Mouse (Mus musculus) right cerebral cortex, postnatal 4 days (tissue): ENCODE data around the gene Fasl.

Source experiments
- DNase-seq: peaks from one replicate; pipeline ENCODE4 v3.0.0-alpha.2; 2022

Gene Fasl

GRCm38 (mm10) chr1:161788339-161788738 lies at the start of gene Fasl:
TSS of gene Fasl (minus strand) at chr1:161788495.
- no peak for DNase-seq

GRCm38 (mm10) chr1:161826677-161827076 lies 38.4 kb upstream of the Fasl start:
- no peak for DNase-seq

DNA sequence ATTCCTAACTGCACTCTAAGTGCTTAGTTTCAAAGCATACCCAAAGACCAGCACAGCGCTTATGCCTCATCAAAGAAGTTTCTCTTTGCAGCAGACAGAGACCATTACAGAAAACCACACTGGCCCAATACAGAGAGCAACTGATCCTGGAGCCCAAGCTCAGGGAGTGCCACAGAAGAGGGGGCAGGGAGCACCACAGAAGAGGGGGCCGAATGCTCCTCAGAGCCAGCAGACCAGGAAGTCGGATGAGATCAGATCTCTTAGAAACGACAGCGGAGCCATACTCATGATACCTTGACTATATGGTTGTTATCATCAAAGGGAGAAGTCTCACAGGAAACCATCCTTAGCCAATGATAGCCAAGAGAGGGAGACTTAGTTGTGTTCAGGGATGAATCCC lies 21.1 kb upstream of the Fasl start:
- no peak for DNase-seq

- no peak for DNase-seq
These were observed 20.7 kb upstream of the Fasl start for GRCm38 (mm10) chr1:161808980-161809379.

- DNase-seq: no peak
These were observed 16.3 kb upstream of the Fasl start for GRCm38 (mm10) chr1:161804541-161804971.

- DNase-seq: no peak
These were observed 13.0 kb upstream of the Fasl start for GRCm38 (mm10) chr1:161801321-161801720.

- DNase-seq: no peak
These were observed 12.0 kb upstream of the Fasl start for GRCm38 (mm10) chr1:161800256-161800655.

DNA sequence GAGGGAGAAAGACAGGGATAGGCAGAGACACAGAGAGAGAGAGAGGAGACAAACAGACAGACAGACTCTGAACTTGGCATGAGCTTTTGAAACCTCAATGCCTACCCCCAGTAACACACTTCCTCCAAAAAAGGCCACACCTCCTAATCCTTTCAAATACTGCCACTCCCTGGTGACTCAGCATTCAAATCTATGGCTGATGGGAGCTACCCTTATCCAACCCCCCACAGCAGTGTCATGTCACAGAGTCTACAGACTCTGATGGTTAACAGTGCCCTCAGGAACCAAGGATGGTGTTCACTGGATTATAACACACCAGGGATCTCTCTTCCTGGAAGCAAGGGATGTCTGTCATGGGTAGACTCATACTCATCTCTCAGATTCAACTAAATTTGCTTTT lies 11.5 kb upstream of the Fasl start:
- DNase-seq: no peak

DNA sequence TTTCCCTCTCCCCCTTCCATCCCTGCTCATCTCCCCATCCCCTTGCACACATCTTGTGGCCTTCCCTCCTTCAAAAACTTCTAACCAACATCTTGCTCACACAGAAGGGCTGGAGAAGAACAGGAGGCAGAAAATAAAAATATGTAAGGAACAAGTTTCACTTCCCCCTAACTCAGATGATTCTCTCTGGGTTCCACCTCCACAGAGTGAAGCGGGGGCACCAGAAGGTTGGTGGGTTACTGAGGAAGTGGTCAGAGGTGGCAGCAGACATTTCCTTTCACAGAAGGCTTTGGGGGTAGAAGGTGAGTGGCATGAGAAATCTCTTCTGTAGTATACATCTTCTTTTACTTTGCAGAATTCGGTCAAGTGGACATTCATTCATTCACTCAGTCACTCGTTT lies 10.6 kb upstream of the Fasl start:
- DNase-seq: no peak

DNA sequence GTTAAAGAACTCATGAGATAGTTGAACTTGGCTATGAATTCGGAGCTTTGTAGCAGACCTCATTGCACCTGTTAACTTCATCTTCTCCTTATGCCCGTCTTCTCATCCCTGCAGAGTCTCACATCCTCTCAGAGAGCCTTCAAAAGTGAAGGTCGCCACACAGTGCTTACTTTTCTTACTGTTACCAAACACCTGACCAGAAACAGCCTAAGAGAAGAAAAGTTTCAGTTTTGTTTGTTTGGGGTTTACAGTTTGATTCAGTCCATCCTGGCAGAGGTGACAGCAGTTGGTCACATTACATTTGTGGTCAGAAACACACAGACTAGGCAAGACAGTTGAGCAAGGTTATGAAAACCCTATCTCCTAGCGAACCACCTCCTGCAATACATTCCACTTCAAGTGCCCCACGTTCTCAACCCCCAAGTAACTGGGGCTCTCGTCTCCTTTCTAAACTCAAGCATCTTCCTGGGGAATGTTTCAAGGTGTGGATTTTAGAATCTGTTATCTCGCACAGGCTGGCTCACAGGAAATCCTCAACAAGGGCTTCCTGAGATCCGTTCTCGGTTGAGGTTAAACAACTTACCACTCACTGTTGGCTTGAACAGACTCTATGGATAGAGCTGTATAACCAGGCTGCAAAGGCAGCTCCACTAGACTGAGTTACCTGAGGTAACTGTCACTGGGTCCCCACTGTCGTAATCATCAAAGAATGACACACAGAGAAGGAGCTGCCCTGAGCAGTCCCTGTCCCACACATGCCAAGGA lies 6.3 kb upstream of the Fasl start:
- no peak for DNase-seq

GRCm38 (mm10) chr1:161793321-161793720 lies 5.0 kb upstream of the Fasl start:
- DNase-seq: no peak

DNA sequence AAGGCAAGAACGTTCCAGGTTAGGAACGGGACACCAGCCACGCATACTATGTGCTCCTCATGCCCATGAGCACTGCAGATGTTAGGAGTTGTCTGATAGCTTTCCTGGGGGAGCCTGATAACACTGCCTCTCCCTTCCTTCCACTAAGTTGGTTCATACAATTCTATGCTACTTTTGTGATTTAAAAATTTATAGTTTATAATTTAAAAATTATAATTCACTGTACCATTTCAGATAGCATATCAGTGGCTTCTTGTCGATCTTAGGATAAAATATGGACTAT lies 4.3 kb upstream of the Fasl start:
- no peak for DNase-seq

- DNase-seq: no peak
These were observed 3.8 kb upstream of the Fasl start for GRCm38 (mm10) chr1:161791854-161792686.

- no peak for DNase-seq
These were observed 5.6 kb downstream of the Fasl start for GRCm38 (mm10) chr1:161782725-161783124.

- no peak for DNase-seq
These were observed 6.7 kb downstream of the Fasl start for GRCm38 (mm10) chr1:161781594-161781993.

- DNase-seq: no peak
These were observed 9.2 kb downstream of the Fasl start for GRCm38 (mm10) chr1:161779057-161779456.

DNA sequence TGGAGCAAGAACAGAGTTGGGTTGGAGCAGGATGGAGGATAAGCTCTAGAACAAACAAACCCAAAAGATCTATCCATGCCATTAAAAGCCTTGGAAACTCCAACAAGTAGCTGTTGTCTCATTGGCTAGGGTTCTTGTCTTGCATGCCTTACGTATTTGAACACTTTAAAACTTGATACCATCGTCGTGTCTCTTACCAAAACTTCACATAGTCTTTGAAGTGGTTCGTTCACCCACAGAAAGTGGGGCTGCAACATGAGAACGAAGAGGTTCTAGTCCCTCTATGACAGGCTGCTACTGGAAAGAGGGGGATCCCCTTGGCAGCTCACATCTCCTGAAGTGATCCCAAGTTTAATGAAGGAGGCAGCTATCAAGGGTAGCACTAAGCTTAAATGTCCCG lies 13.1 kb downstream of the Fasl start:
- DNase-seq: no peak

- no peak for DNase-seq
These were observed 17.0 kb downstream of the Fasl start for GRCm38 (mm10) chr1:161771293-161771692.

DNA sequence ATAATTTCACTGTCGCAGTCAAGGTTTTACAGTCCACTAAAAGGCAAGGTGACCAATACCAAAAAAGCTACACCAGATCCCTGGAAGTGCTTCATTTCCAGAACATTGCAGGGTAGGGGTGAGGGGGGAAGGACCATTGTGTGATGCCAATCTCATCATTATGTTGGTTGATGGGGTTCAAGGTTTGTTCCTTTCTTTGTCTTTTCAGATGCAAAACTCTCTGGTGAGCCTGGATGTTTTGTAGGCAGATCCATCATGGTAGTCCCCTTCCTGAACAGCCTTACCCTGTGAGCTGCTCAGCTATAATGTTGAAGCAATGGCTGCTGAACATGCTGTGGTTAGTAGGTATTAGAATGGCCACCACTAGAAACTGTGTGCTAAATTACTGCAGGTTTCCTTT lies 19.0 kb downstream of the Fasl start:
- DNase-seq: no peak

DNA sequence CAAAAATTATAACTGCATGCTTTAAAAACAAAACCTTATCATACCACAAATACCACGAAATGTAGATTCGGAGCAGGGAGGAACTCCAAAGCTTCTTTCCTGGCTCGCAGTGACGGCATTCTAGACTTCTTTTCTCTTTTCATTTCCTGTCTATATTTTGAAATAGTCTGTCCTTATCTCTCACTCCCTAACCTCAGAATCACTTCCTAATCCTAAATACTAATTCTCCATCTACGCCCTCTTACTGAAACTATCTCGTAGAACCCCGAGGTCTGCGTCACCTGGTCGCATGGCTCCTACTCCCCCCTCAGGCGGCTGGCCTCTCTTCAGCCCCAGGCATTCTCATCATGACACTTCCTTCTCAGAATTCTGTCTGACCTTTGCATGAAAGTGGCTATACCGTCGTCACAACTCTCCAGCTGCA lies 21.2 kb downstream of the Fasl start:
- no peak for DNase-seq

- DNase-seq: no peak
These were observed 21.6 kb downstream of the Fasl start for GRCm38 (mm10) chr1:161766656-161767055.

DNA sequence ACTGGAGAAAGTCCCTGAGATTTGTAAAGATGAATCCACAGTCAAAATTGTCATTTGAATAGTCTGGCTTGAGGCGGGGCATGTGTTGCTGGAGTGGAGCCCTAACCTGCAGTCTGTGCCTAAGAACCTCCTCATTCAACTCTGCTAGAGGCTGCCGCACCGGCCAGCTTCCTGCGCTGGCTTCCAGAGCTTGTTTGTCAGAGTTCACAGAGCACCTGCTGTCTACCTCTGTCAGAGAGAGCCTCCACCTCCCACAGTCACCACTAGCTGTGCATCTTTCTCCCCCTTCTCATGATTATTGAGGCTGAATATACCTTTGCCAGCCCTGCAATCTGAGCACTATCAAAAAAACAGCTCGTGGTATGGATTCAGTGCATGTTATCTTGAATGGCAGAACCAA lies 22.4 kb downstream of the Fasl start:
- no peak for DNase-seq

GRCm38 (mm10) chr1:161764964-161765363 lies 23.3 kb downstream of the Fasl start:
- DNase-seq: no peak

- DNase-seq: no peak
These were observed 26.7 kb downstream of the Fasl start for GRCm38 (mm10) chr1:161761556-161761955.

GRCm38 (mm10) chr1:161756547-161756946 lies 31.7 kb downstream of the Fasl start:
- DNase-seq: no peak
